Mouse (Mus musculus): ENCODE measurements at regions not wholly inside any gene's neighbourhood (a gene's known extent, or its start where the extent isn't known, plus 50 kb on each side); places are given as distances from the start of the nearest gene placed in this dataset.

GRCm38 (mm10) chr1:13787016-13787415, 2306.1 kb downstream of the 4930444P10Rik start:
- TF ChIP-seq CTCF (IDR thresholded peaks at IDR 0.05; ENCODE audit: low read depth) (no peak), EP300 (IDR thresholded peaks at IDR 0.05; ENCODE audit: low read depth) (no peak)
